Mouse (Mus musculus) heart, adult 2 months (tissue): ENCODE measurements around the gene Pheta1. TPM values are rescaled to one million over a fixed set of nuclear protein-coding genes. Genes with fewer than 3 reads are reported as not detected.

ENCODE experiments used
- DNase-seq, 2 experiments: peaks; one replicate each; pipeline ENCODE4 v3.0.0; 2021
- H3K27ac ChIP-seq: fragments of 200-600 bp; 2 replicates; pipeline ENCODE4 v1.8.1; 2022
- H3K27me3 ChIP-seq: fragments of 200-500 bp; 2 replicates; pipeline ENCODE4 v1.6.1; 2012; ENCODE audit warnings: mild to moderate bottlenecking, low read length, inconsistent platforms, mixed read lengths; ENCODE audit not compliant: control insufficient read depth, insufficient read depth
- H3K36me3 ChIP-seq: fragments of 200-500 bp; 2 replicates; pipeline ENCODE4 v1.6.1; 2012; ENCODE audit warnings: low read length, inconsistent platforms; ENCODE audit not compliant: control insufficient read depth, insufficient read depth
- H3K4me1 ChIP-seq: fragments of 200-500 bp; 2 replicates; pipeline ENCODE4 v1.6.1; 2011; ENCODE audit warnings: low read length; ENCODE audit not compliant: control insufficient read depth, insufficient read depth
- H3K4me3 ChIP-seq: fragments of 200-600 bp; 2 replicates; pipeline ENCODE4 v1.8.1; 2022
- H3K79me2 ChIP-seq: fragments of 200-500 bp; replicated peaks from 2 replicates; pipeline ENCODE4 v1.6.1; 2012; ENCODE audit warnings: mild to moderate bottlenecking, inconsistent platforms, low read length, moderate library complexity, mixed read lengths; ENCODE audit not compliant: control insufficient read depth, insufficient read depth
- H3K9ac ChIP-seq: fragments of 200-500 bp; 2 replicates; pipeline ENCODE4 v1.6.1; 2012; ENCODE audit warnings: low read depth, mild to moderate bottlenecking, control low read depth, inconsistent platforms, low read length, mixed read lengths
- CTCF ChIP-seq: fragments of 200-600 bp; IDR thresholded peaks from 2 replicates; pipeline ENCODE4 v1.8.1; 2022; ENCODE audit warnings: antibody characterized with exemption, mild to moderate bottlenecking, moderate library complexity
- EP300 ChIP-seq: fragments of 200-500 bp; IDR thresholded peaks from 2 replicates; pipeline ENCODE4 v1.6.1; 2011; ENCODE audit warnings: low read depth, low read length, control low read depth; ENCODE audit not compliant: insufficient read depth
- POLR2A ChIP-seq: fragments of 200-500 bp; IDR thresholded peaks from 2 replicates; pipeline ENCODE4 v1.6.1; 2011; ENCODE audit warnings: mild to moderate bottlenecking, low read depth, low read length, control low read depth; ENCODE audit not compliant: insufficient read depth
- WGBS: fragments of 180-500 bp; shearing (Covaris S2); methylation state at CpG from one replicate; pipeline ENCODE4 v1.1.7; 2018; 5-methylcytosine and 5-hydroxymethylcytosine counted together
- intact Hi-C: fragments of 180-260 bp; cut with DNase I; formaldehyde crosslinking; loops from one replicate; pipeline ENCODE4 v1.15.1; 2025
- polyA plus RNA-seq: library from polyadenylated mRNA; depleted of rRNA; stranded (reverse); fragments of >200 nt; gene quantifications from 2 replicates; pipeline ENCODE4 v1.2.3, GENCODE M21; 2012
- total RNA-seq, 2 experiments: library from RNA; stranded (reverse); gene quantifications; 2 replicates each; pipeline ENCODE4 v1.2.3; 2021

Gene Pheta1
- total and polyA plus RNA-seq, 3 experiments = 9.3 to 12.5 (median 9.3) TPM

GRCm38 (mm10) chr5:121837441-121838340, 11.1 kb upstream of the Pheta1 start, which contains the start of gene Sh2b3:
Gene Sh2b3, minus strand, starts transcription at chr5:121837646.
- no peaks in the 10 kb centered on the region for H3K27me3 ChIP-seq
- peaks cover 4% of the 10 kb centered on the region for H3K79me2 ChIP-seq
- peaks cover 18% of the 10 kb centered on the region for H3K4me1 ChIP-seq
- peak within 1 kb of the TSS; percentile 91 for H3K9ac ChIP-seq
- 2% methylated on average over 35 of the region's 35 CpGs for WGBS
- 0 out of 2 replicates have a peak, but pooled peaks have one; percentile 16 for TF ChIP-seq EP300
- TF ChIP-seq CTCF = peak; percentile 4; the same call in 1 of the 2 replicates
- peak; percentile 36; the same call in 1 of the 2 replicates for TF ChIP-seq POLR2A
- H3K4me3 ChIP-seq = peak within 1 kb of the TSS; percentile 74
- peak in 1 of 2 experiments; percentile 45 for DNase-seq
- H3K36me3 ChIP-seq = no peaks in the 10 kb centered on the region
- H3K27ac ChIP-seq = peak within 1 kb of the TSS; percentile 98
- intact Hi-C loops = loop anchor here (5.0 kb wide), 1 partner anchor 125 kb away; the partner anchor contains the start of gene Atxn2

GRCm38 (mm10) chr5:121838341-121839127, 10.2 kb upstream of the Pheta1 start:
- DNase-seq = peak; percentile 79 to 87
- H3K27ac ChIP-seq = peak overlapping the region; percentile 98
- TF ChIP-seq CTCF = no peak
- TF ChIP-seq POLR2A = peak; percentile 18; the same call in 1 of the 2 replicates
- TF ChIP-seq EP300 = no peak; the same call in 1 of the 2 replicates
- H3K79me2 ChIP-seq = no peaks in the 10 kb centered on the region
- peak overlapping the region; percentile 74 for H3K4me3 ChIP-seq
- no peaks in the 10 kb centered on the region for H3K36me3 ChIP-seq
- peak overlapping the region; percentile 57 for H3K9ac ChIP-seq
- H3K27me3 ChIP-seq = no peaks in the 10 kb centered on the region
- 3% methylated on average over 46 of the region's 46 CpGs for WGBS
- intact Hi-C loops = loop anchor here (5.0 kb wide), 1 partner anchor 126 kb away; the partner anchor contains the start of gene Atxn2
- H3K4me1 ChIP-seq = peaks cover 17% of the 10 kb centered on the region

DNA sequence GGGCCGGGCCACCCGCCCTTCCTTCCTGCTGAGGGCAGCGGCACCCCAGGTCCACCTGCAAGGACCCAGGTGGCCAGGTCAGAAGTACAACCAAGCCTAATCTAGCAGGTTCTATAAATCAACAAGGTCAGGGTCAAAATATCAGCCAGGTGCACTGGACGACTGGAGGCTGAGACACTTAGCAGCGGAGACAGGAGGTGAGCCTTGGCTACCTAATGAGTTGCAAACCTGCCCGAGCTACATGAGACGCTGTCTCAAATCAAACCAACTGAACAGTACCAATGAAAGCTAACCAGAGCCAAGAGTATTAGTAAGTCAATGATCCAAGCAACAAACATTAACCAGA, 9.7 kb upstream of the Pheta1 start:
- DNase-seq = no peak
- Histone ChIP-seq H3K27me3 (no peaks in the 10 kb centered on the region), H3K4me1 (peaks cover 18% of the 10 kb centered on the region), H3K9ac (peak overlapping the region; percentile 31; the same call in 1 of the 2 replicates), H3K27ac (peak overlapping the region; percentile 98), H3K4me3 (no peak overlapping the region; the same call in 1 of the 2 replicates), H3K36me3 (no peaks in the 10 kb centered on the region), H3K79me2 (no peaks in the 10 kb centered on the region)
- WGBS = 30% methylated on average over 7 of the region's 7 CpGs
- intact Hi-C loops = loop anchor here (5.0 kb wide), 1 partner anchor 127 kb away; the partner anchor contains the start of gene Atxn2
- no peak for TF ChIP-seq POLR2A
- TF ChIP-seq CTCF = no peak
- no peak for TF ChIP-seq EP300

DNA sequence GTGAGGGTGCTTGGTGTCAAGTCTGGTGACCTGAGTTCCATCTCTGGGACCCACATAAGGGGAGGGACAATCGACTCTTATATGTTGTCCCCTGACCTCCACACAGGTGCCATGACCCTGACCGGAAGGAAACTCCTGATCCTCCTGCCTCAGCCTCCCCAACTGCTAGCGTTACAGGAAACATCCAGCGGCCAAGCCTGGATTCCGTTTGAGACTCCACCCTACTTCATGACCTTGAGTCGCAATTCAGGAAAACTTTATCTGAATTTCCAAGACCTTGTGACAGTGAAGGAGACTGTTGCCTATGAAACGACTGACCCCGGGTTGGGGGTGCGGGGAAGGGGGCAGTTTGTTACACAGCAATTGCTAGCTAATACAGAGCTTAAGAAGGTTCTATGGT, 7.3 kb upstream of the Pheta1 start:
- Histone ChIP-seq H3K9ac (no peak overlapping the region), H3K27me3 (no peaks in the 10 kb centered on the region), H3K27ac (no peak overlapping the region), H3K79me2 (no peaks in the 10 kb centered on the region), H3K4me3 (no peak overlapping the region), H3K36me3 (no peaks in the 10 kb centered on the region), H3K4me1 (peaks cover 13% of the 10 kb centered on the region)
- no peak for DNase-seq
- WGBS = 69% methylated on average over 9 of the region's 9 CpGs
- TF ChIP-seq CTCF = no peak
- no peak for TF ChIP-seq EP300
- TF ChIP-seq POLR2A = no peak
- intact Hi-C loops = loop anchor here (5.0 to 10.0 kb wide), 2 partner anchors 47 to 214 kb away; no protein-coding TSS in a partner anchor

DNA sequence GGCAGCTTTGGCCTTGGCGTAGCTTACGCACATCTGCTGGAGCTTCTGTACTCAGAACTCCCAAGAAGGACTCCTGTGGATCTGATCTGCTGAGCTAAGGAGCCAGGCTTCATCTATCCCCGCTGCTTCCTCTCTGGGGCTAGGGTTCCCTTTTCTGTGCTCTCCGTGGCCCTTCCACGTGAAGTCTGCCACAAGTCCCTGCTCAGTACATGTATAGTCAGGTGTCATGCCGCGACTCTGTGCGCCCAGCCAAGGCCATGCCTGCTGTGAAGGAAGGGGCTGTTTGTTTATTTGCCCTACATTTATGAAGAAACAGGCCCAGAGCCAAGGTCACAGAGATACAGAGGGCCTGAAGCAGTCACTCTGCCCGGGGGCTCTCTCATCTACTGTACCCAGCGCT, 6.8 kb upstream of the Pheta1 start:
- TF ChIP-seq POLR2A (no peak), EP300 (no peak), CTCF (no peak)
- peak overlapping the region; percentile 52 for H3K27ac ChIP-seq
- intact Hi-C loops = loop anchor here (1.0 to 10.0 kb wide), 3 partner anchors 27 to 215 kb away; no protein-coding TSS in a partner anchor
- H3K4me3 ChIP-seq = no peak overlapping the region
- no peaks in the 10 kb centered on the region for H3K27me3 ChIP-seq
- 46% methylated on average over 10 of the region's 10 CpGs for WGBS
- peaks cover 13% of the 10 kb centered on the region for H3K4me1 ChIP-seq
- no peaks in the 10 kb centered on the region for H3K36me3 ChIP-seq
- DNase-seq = peak in 1 of 2 experiments; percentile 37
- no peaks in the 10 kb centered on the region for H3K79me2 ChIP-seq
- no peak overlapping the region for H3K9ac ChIP-seq
